Mouse (Mus musculus) hindbrain, embryonic 16.5 days (tissue): Measurements from ENCODE around the gene Det1. TPM values are rescaled to one million over a fixed set of nuclear protein-coding genes. Genes with fewer than 3 reads are reported as not detected.
A peak's percentile ranks its signal among the peaks of the same experiment; 100 is the strongest.

Source experiments
- microRNA-seq: library from miRNA; unstranded; fragments of <30 nt; microRNA quantifications from one replicate; pipeline ENCODE4, GENCODE M21; 2017
- polyA plus RNA-seq: library from polyadenylated mRNA; unstranded; fragments of >200 nt; fragmentation: Nextera tagmentation; extraction: Ambion mirVana; gene quantifications from 2 replicates; pipeline ENCODE4 v1.2.1, GENCODE M21; 2015

Gene Det1
- polyA plus RNA-seq, 1 experiment from 2014 or later, result 9.9 TPM

Small RNA genes lying within 50 kb of the gene (microRNA-seq; reads per million reads assigned to microRNA genes)
- gene Mir7-2, result 270 reads per million, percentile 63 among the genes with 10 or more reads in this experiment

Other genes starting within 250 kb of the Det1 start
- gene Ntrk3, start 109.3 kb downstream of the Det1 start, polyA plus RNA-seq, result 23.8 and 24.1 TPM in 2 replicates
- 72.1 and 73.1 TPM in 2 replicates for gene Mrps11, start 64.1 kb downstream of the Det1 start, polyA plus RNA-seq
- gene Mrpl46, start 63.7 kb downstream of the Det1 start, polyA plus RNA-seq, result 58.0 and 61.4 TPM in 2 replicates
- gene Aen, start 48.6 kb upstream of the Det1 start, polyA plus RNA-seq, result 57.7 and 65.3 TPM in 2 replicates
- 1.6 and 2.1 TPM in 2 replicates for gene Isg20, start 66.2 kb upstream of the Det1 start, polyA plus RNA-seq
- 0.36 and 1.5 TPM in 2 replicates for gene Acan, start 206.2 kb upstream of the Det1 start, polyA plus RNA-seq